Mouse (Mus musculus) fibroblast of lung, adult 2 months (primary cell): ENCODE results near the gene Adamts14.

ENCODE experiments used
- DNase-seq: peaks from one replicate; pipeline ENCODE4 v3.0.0-alpha.2; 2011; ENCODE audit warnings: low read depth

Adamts14 gene

DNA sequence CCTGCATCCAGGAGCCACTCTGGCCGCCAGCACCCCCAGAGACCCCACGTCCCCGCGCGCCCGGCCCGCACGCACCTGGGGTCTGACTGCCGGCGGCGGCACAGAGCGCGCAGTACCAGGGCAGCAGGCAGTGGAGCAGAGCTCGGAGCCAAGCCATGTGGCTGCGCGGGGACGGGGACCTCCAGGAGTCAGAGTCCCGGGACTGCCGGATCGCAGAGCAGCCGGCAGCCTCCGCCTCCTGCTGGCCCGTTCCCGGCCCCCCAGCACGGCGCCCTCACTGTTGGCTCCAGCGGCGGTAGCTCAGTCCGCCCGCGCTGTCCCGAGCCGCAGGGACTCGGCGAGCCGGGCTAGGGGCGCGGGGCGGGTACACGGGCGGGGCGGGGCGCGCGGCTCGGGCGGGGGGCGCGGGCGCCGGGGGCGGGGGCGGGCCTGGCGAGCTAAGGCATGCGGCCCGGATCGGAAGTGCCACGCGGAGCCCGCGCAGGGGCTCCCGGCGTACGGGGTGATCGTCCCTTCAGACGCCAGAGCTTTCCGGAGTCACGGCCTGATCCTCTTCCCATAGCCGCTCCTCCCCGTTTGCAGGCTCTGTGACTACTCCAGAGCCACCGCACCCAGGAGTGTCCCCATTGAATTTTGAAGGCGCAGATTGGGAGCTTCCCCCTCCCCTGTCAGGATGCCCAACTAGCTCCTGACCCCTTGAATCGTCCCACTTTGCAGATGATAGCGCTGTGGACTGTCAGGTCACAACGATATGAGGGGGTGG lies at the start of gene Adamts14:
TSS of gene Adamts14 (minus strand) at position 358 of the 763 bp plus-strand sequence.
- DNase-seq: no peak

- DNase-seq: no peak
These were observed 45.3 kb upstream of the Adamts14 start for GRCm38 (mm10) chr10:61318527-61318926.

- no peak for DNase-seq
These were observed 42.2 kb upstream of the Adamts14 start for GRCm38 (mm10) chr10:61315324-61315880.

DNA sequence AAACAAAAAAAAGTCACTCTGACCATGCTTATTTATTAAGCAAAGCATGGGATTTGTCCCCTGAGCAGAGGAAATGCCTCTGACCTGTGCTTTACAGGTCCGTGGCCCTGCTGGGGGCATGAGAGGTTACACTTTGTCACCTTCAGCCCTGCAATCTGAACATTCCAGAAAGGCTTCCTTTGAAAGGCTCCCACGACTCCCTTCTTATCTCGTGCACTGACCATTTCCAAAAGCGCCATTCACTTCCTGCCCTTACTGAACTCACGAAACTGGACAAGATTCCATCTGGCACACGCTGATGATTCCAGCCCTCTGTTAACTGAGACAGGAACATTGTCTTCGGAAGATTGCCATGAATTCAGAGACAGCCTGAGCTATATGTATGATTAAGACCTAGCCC lies 40.5 kb upstream of the Adamts14 start:
- no peak for DNase-seq

DNA sequence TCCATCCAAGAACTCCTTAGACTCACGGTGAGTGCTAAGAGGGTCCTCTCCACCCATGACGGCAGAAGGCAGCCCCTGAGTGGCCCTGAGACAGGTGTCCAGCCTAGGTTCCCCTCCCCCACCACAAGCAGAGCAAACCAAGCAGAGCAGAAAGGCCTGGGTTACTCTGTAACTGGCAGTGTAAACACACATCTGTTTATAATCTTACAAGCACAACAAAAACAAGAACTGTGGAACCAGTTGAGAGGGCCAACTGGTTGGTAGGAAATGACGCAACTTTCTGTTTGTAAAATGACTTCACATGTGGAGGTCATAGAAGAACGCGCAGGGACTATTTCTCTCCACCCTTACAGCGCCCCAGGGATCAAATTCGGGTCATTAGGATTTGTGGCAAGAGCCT lies 39.5 kb upstream of the Adamts14 start:
- no peak for DNase-seq

- no peak for DNase-seq
These were observed 38.9 kb upstream of the Adamts14 start for GRCm38 (mm10) chr10:61312159-61312558.

DNA sequence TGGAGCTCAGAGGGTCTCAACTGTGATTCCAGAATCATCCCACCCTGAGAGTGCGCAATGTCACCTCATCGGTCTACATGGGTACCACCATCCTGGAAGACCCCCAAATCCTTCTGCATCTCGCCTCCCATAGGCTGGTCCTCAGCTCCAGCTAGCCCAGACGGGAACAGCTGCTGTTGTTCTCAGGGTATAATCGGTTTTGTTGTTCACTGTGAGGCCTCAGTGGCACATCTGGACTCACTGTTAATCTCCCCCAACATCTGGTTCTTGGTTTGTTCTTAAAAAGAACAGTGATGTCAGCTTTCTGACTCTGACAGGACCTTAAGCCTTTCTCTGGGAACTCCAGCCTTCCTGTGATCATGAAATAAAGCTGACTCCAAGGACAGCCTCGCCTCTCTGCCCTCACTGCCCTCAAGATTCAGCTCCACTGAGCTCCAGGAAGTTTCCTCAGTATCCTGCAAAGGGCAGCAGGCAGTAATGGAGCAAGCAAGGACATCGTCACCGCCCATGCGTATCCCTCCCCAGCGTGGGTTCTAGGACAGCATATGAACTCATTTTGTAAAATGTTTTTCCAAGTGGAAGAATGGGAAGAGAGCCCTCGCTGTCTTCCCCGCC lies 35.6 kb upstream of the Adamts14 start:
- no peak for DNase-seq

- DNase-seq: no peak
These were observed 32.8 kb upstream of the Adamts14 start for GRCm38 (mm10) chr10:61305928-61306590.

DNA sequence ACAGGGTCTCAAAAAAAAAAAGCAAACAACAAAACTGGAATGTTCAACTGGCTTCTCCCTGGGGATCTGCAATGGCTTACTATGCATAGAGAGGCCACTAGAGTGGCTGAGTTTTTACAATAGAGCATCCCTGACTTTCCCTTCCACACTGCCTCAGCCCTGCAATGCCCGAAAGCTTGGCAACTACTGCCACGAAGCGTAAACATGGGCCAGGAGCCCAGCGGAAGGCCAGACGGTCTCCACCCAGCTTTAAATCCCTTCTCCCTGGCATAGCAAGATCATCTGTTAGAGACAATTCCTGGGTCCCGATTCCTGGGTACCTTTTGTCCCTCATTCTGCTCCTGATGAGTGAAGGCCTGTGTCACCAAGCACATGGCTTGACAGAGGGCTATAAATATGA lies 30.8 kb upstream of the Adamts14 start:
- DNase-seq: no peak

DNA sequence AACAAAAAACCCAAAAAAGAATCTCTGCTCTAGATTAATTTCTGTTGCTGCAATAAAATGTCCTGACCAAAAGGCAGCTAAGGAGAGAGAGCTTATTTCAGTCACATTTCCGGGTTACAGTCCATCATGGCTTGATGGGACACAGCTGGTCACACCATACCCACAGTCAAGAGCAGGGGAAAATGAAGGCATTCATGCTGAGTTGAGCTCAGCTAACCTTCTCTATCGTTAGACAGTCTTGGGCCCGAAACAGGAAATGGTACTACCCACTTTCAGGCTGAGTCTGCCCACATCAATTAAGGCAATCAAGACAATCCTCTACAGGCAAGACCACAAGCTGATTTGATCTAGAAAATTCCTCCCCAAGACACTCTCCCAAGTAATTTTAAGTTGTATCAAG lies 27.8 kb upstream of the Adamts14 start:
- DNase-seq: no peak

DNA sequence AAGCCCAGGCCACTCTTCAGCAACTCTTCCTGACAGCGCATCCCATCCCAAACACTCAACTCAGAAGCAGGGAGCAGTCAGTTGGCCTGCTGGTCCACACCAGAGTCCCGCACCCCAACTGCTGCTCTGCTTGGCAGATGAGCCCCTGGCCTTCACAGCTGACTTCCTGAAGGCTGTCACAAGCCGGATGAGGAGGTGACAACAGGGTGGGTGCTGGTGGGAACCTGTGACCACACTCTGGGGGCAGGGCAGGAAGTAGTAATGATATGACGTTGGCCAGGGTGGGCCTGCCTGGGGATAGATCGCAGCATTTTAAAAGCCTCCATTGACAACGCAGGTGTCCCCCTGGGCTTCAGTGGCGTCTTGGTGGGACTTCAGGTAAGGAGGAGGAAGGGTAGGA lies 24.2 kb upstream of the Adamts14 start, which contains the start of gene Prf1:
TSS of gene Prf1 (plus strand) at position 357 of the 400 bp plus-strand sequence.
- no peak for DNase-seq

GRCm38 (mm10) chr10:61296713-61297445 lies 23.6 kb upstream of the Adamts14 start:
- DNase-seq: no peak

DNA sequence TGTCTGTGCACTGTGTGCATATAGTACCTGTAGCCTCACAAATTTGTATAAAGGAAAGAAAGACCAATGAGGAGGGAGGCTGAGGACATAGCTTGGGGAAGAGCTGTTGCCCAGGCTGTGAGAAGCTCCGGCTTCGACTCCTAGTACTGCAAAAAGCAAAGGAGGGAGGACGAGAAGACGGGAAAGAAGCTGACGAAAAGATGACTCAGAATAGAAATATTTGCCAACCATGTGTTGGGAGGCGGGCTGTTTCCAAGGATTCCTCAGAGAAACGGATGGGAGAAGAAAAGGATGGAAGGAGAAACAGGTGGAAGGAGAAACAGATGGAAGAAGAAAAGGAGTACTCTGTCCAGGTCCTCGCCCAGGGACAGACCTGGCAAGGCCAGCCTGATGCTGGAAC lies 21.0 kb upstream of the Adamts14 start:
- no peak for DNase-seq

DNA sequence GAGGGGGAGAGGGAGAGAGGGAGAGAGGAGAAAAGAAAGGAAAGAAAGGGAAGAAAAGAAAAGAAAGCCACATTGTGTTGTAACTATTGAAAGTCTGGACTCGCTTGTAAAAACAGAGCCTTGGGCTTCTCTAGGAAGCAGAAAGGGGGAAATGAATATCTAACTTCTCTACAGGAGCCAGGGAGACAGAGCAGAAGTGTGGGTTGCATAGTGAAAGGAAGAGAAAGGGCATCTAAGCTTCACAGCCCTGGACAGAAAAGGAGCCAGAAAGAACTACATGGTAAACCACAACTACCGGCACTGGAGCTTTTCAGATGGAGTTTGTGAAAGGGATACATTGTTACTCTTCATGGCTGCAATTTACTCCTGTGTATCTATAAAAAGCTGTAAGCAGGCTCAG lies 17.2 kb upstream of the Adamts14 start:
- DNase-seq: no peak

DNA sequence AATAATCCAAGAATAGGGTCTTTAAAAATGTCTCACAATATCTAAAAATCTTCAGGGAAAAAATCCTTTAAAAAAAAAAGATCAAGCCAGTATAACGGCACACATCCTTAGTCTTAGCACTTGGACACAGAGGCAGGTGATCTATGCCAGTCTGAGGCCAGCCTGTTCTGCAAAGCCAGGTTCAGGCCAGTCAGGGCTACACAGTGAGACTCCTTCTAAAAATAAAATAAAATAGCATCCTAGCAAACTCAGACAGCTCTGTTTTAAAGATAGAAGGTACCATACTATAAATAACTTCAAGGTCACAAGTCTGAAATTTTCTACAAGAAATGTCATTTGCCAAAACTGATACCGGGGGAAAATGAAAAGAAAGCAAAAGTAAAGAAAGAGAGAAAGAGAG lies 16.8 kb upstream of the Adamts14 start:
- no peak for DNase-seq

DNA sequence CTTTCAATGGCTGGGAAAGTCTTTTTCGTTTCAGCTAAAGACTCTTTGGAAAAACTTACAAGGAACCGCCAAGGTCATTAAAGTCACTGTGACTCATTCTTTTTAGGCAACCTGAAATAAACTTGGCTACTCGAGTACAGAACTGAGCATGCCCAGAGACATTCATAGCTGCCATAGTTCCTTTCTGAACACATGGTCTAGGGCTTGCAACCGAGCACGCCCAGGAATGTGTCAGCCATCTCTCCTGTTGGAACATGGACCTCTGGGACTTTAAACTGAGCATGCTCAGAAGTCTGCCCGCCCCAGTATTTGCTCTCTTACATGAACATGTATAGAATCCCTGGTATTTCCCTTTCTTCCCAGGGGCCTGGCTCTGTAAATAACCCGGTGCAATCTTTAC lies 13.0 kb upstream of the Adamts14 start:
- peak; percentile 89 for DNase-seq

DNA sequence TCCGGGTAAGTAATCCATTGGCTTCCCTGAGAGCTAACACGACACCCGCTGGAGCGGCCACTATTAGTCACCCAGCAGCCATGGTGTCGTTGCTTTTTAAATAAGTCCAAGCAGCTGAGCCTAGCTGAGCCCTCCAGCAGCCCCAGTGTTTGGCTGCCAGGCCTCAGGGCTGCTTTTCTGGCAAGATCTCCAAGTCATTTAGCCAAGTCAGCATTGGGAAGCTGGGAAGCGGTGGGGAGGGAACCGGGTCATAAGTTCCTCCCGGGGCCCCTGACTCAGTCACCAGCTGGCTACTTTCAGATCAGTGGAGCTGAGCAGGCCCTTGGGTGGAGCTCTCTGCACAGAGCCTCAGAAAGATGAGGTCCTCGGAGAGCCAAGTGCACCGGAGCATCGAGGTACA lies 12.0 kb upstream of the Adamts14 start:
- DNase-seq: peak; percentile 90

DNA sequence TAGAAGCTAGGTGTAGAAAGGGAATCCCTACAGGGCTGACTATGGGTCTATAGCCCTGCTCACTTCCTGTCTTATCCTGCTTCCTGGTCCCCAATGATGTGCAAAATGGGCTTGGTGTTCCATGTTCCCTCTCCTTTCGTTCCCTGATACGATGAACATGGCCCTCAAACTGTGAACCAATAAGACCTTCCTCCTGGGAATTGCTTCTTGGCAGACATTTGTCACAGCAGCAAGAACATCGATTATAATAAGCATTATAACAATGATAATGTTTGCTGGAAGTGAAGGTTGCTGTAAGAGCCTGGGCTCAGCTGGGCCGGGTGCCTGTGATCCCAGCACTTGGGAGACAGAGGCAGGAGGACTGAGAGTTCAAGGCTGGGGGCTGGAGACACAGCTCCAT lies 11.1 kb upstream of the Adamts14 start:
- DNase-seq: no peak

- no peak for DNase-seq
These were observed 7.9 kb upstream of the Adamts14 start for GRCm38 (mm10) chr10:61281115-61281514.

DNA sequence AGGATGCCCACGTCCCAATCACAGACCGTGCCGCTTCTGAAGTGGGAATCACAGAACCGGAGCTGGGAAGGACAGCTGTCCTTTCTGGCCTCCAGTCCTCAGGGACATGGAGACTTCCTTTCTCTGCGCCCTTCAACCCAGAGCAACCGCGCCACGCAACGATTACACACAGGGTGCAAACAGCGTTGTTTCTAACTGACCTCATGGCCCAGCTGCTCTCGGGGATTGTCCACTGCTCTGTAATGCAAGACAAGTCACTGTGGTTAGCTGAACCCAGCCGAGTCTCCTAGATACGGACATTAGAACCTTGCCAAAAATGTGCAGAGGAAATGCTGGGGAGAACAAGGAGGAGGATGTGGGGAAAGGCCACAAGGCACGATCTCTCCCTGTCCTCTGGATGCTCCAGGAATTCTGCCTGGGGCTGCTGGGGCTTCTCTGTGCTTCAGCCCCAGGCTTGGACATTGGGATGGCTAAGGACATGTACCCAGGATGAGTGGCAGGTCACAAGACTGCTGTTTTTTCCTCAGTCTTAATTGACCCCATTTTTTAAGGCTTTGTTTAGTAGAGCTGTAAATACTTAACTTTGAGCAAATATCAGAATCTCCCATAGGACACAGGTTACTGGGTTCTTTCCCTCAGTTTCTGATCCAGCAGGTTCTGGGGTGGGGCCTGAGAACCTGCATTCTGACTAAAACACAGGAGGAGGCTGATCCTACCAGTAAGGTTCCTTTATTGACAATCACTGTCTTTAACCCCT lies 4.9 kb upstream of the Adamts14 start:
- no peak for DNase-seq

DNA sequence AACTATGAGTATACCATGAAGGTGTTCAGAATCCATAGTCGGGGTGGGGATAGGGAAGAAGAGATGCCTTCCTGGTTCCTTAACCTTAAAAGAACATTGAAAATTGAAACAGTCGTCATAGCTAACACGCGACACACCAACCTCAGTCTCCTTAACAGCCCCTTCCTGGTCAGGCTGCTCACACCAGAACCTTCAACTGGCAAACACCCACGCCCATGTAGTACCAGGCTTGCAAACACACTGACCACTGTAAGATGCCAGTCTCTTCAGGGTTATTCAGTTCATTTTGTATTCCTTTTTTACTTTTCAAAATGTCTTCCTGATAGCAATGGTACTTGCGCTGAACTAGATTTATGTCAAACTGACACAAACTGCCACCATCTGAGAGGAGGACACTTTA lies 3.8 kb upstream of the Adamts14 start:
- no peak for DNase-seq
